16 mouse cellular contexts compared by ENCODE assay signal in genomic region chr5:97814700-97815099, GRCm38 (mm10).
A peak's percentile ranks its signal among the peaks of the same experiment; 100 is the strongest.
DNase-seq lines count a peak whose midpoint lies in the region; TF ChIP-seq lines count a peak whose summit lies in the region.
"Had no signal": no experiment of that assay in that cellular context is flagged by ENCODE, and none has a peak within 500 bp of the region (broad histone marks: within the 10 kb centered on the region; RNA-seq: fewer than 3 reads in every experiment).

No protein-coding gene starts in this region.

- peaks cover 9 to 26% of the 10 kb centered on the region in 2 experiments for H3K4me1 ChIP-seq in CH12.LX (ENCODE audit: control insufficient read depth in 1 of 2, insufficient read depth in 2 of 2)

- H3K4me2 ChIP-seq in CH12.LX (ENCODE audit: insufficient read depth, low read depth, poor library complexity, severe bottlenecking), result peak overlapping the region; percentile 67; the same call in 1 of the 2 replicates

- no peak overlapping the region for H3K9ac ChIP-seq in CH12.LX (ENCODE audit: insufficient read depth, low read depth)

- in situ Hi-C loops in CH12.LX (cut with MboI; ENCODE audit: low pct_ligation_motif_present, low pct_unique_long_range_greater_than_20kb, low sequenced_read_pairs), result no loop called here

- TF ChIP-seq CTCF in CH12.LX (conservative IDR thresholded peaks at IDR 0.05 in 1 of 2, IDR thresholded peaks at IDR 0.05 in 1 of 2; ENCODE audit: low read depth in 2 of 2, low read length in 2 of 2), result no peak

- dilution Hi-C loops in CH12.LX (cut with MboI; ENCODE audit: extremely low pct_ligation_motif_present, extremely low pct_unique_long_range_greater_than_20kb, low sequenced_read_pairs), result no loop called here

- no peaks in the 10 kb centered on the region for H3K27me3 ChIP-seq in CH12.LX (replicated peaks)
- H3K27me3 ChIP-seq: Patski had no signal

- peak overlapping the region; percentile 77 for H3K27ac ChIP-seq in CH12.LX (ENCODE audit: insufficient read depth, low read depth)

- peak; percentile 74 for TF ChIP-seq EP300 in CH12.LX (IDR thresholded peaks at IDR 0.05; ENCODE audit: low read length)

- H3K79me2 ChIP-seq in CH12.LX (replicated peaks; ENCODE audit: control insufficient read depth, extremely low read depth, insufficient read depth, poor library complexity, severe bottlenecking), result no peaks in the 10 kb centered on the region

- no peak; the same call in 1 of the 2 replicates for TF ChIP-seq RAD21 in CH12.LX (IDR thresholded peaks at IDR 0.05; ENCODE audit: low read depth, low read length)

- H3K4me3 ChIP-seq in CH12.LX (replicated peaks in 1 of 3; ENCODE audit: low read depth in 2 of 3, low read length in 2 of 3, poor library complexity in 1 of 3), result no peak overlapping the region

- peak; percentile 31 for DNase-seq in CH12.LX (ENCODE audit: extremely low read depth)
- no peak for DNase-seq in urinary bladder, postnatal 4 days (ENCODE audit: low spot score in 2 of 2)
- DNase-seq: adrenal gland, adult 2 months; adrenal gland, adult 8-10 months; adrenal gland, postnatal 10 days; adrenal gland, postnatal 14 days; adrenal gland, postnatal 25 days; adrenal gland, postnatal 36 days; B cell, adult 2 months; cerebellum, adult 11 months; cerebellum, adult 11-12 months; cerebellum, adult 18-20 months; cerebellum, adult 2 months; cerebellum, adult 8-10 months had no signal

- no peaks in the 10 kb centered on the region for H3K9me3 ChIP-seq in CH12.LX (replicated peaks; ENCODE audit: low read length)

- H3K36me3 ChIP-seq in CH12.LX (replicated peaks in 1 of 2; ENCODE audit: control insufficient read depth in 1 of 2, insufficient read depth in 1 of 2, low read length in 1 of 2), result no peaks in the 10 kb centered on the region
- H3K36me3 ChIP-seq: G1E had no signal

- no peak for TF ChIP-seq POLR2A in CH12.LX (IDR thresholded peaks at IDR 0.05; ENCODE audit: low read depth, low read length)

TF ChIP-seq in CH12.LX, 34 proteins besides CTCF, POLR2A, EP300 and RAD21:
- TF ChIP-seq USF2 (conservative IDR thresholded peaks at IDR 0.05; ENCODE audit: low read depth, low read length) (no peak), SMC3 (IDR thresholded peaks at IDR 0.05; ENCODE audit: low read depth, low read length) (no peak), POLR2AphosphoS2 (IDR thresholded peaks at IDR 0.05; ENCODE audit: low read depth, low read length) (no peak), IRF4 (IDR thresholded peaks at IDR 0.05; ENCODE audit: low read depth, low read length) (peak; percentile 46; the same call in 1 of the 2 replicates), ZC3H11A (IDR thresholded peaks at IDR 0.05; ENCODE audit: low read depth, low read length) (no peak), E2F4 (IDR thresholded peaks at IDR 0.05; ENCODE audit: insufficient replicate concordance, low read depth, low read length) (no peak), SIN3A (IDR thresholded peaks at IDR 0.05; ENCODE audit: low read length) (no peak), JUND (conservative IDR thresholded peaks at IDR 0.05; ENCODE audit: low read depth, low read length) (0 out of 2 replicates have a peak, but pooled peaks have one; percentile 7), ZMIZ1 (IDR thresholded peaks at IDR 0.05; ENCODE audit: low read depth, low read length) (no peak), ETS1 (conservative IDR thresholded peaks at IDR 0.05; ENCODE audit: low read depth, low read length) (no peak), UBTF (IDR thresholded peaks at IDR 0.05; ENCODE audit: low read depth, low read length) (no peak), RCOR1 (conservative IDR thresholded peaks at IDR 0.05; ENCODE audit: low read depth, low read length) (no peak), CHD1 (IDR thresholded peaks at IDR 0.05; ENCODE audit: low read depth, low read length) (no peak), JUN (IDR thresholded peaks at IDR 0.05; ENCODE audit: insufficient read depth, low read depth, low read length) (peak; percentile 61), ZKSCAN1 (IDR thresholded peaks at IDR 0.05; ENCODE audit: borderline replicate concordance, low read depth, low read length) (no peak), CHD2 (IDR thresholded peaks at IDR 0.05; ENCODE audit: low read length) (no peak), GABPA (IDR thresholded peaks at IDR 0.05; ENCODE audit: insufficient replicate concordance, low read depth, low read length) (no peak)
